Mouse (Mus musculus): ENCODE measurements at regions not wholly inside any gene's neighbourhood (a gene's known extent, or its start where the extent isn't known, plus 50 kb on each side); places are given as distances from the start of the nearest gene placed in this dataset.

GRCm38 (mm10) chr9:118405926-118406518, 72.0 kb upstream of the Eomes start:
- no peak for DNase-seq (ENCODE audit: low spot score in 2 of 2)

GRCm38 (mm10) chr9:118416032-118416431, 62.0 kb upstream of the Eomes start:
- no peak for DNase-seq (ENCODE audit: low spot score in 2 of 2)

- no peak for DNase-seq (ENCODE audit: low spot score in 2 of 2)
Measured at GRCm38 (mm10) chr9:118416475-118416874, 61.5 kb upstream of the Eomes start.

GRCm38 (mm10) chr9:118424344-118424743, 53.7 kb upstream of the Eomes start:
- no peak for DNase-seq (ENCODE audit: low spot score in 2 of 2)

All from thymus, postnatal 10 days (tissue).